Mouse (Mus musculus) right cerebral cortex, adult 2 months (tissue): Measurements from ENCODE around the gene Shank2.

Source experiments
- DNase-seq, 2 experiments: peaks; one replicate each; pipeline ENCODE4 v3.0.0; 2021 to 2022; ENCODE audit warnings: low spot score in 2 of 2

Shank2 gene

DNA sequence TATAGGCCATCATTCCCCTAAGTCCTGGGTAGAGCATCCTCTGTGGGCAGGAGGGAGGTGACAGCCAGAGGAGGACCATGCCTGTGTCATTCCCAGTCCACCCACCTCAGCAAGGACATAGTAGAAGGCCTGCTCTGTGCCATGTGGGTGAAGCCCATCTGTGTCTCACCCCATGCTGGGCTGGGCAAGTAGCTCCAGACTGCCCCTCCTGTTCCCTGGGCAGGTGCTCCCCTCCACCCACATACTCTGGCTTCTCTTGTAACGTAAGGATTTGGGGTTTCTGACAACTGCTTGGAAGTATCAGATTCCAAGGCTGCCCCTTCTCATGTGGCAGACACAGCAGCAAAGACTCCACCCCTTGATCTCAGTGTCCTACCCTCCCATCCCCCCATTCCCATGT lies 227.7 kb downstream of the Shank2 start:
- DNase-seq: no peak

DNA sequence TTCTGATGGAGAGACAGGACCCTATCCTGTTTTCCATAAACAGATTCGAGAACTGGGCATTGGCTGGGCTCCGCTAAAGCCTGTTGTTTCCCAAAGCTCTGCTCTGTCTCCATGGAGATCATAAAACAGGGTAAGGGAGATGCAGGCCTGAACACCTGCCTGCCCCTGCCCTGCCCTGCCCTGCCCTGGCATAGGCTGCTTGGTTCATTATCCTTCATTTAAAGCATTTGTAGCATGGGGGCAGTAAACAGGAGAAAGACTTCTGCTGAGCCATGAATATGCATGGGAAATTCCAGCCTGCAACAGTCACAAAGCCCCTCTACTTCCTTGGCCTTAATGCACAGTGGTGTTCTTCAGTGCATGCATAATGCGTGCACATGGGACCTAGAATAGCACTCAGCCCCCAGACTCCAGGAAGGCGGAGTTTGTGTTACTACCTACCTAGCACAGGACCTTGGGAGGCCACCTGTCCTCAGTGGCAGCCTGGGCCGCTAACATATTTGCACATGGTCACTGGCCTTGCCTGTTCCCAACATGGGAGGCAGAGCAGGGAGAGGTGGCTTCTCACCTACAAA lies 230.5 kb downstream of the Shank2 start:
- no peak for DNase-seq

DNA sequence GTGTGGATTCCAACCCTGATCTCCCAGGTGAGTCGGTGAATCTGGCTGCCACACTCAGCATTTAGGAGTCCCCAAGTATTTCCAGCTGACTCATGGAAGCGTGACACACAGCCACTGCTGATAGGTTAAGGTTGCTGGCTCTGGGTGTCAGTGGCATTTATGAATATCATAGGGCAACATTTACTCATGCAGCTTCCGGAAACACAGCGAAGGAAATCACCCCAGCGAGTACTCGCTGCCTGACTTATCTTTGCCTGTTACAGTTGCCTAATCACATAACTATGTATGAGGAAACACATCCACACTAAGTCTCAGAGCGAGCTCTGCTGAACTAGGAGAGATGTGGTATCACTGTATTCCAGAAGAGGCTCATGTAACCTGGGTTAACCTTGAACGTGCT lies 231.8 kb downstream of the Shank2 start:
- no peak for DNase-seq

DNA sequence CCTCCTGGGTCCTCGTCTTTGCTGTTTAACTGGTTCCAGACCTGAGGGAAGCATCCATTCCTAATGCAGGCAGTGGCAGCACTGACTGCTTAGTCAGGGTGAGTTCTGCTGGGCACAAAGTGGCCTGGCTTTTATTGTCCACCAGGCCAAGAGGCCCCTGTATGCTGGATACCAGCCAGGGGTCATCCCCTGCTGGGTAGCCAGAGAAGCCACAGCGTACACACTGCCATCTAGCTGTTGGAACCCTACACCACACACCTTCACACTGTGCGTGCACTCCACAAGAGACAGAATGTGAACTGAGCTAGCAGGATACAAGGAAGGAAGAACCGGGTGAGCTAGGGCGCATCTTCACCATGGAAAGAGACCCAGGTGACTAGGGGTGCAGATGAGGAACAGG lies 233.1 kb downstream of the Shank2 start:
- DNase-seq: no peak

DNA sequence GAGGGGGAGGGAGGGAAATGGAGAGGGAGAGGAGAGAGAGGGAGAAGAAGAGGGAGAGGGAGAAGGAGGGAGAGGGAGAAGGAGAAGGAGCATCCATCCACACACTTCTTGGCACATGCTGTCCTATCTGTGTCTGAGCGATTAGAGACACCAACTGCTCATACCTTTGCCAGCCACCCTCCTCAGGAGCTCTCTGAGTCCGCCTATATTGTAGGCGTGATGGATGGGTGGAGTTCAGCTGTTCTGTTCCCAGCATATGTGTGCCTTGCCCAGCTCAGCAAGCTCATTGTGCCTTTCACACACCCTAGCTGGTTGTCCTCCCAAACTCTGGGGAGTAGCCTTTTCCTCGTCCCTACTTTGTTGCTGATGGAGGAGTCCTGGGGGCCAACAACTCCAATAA lies 233.8 kb downstream of the Shank2 start:
- peak; percentile 56 to 60 for DNase-seq

DNA sequence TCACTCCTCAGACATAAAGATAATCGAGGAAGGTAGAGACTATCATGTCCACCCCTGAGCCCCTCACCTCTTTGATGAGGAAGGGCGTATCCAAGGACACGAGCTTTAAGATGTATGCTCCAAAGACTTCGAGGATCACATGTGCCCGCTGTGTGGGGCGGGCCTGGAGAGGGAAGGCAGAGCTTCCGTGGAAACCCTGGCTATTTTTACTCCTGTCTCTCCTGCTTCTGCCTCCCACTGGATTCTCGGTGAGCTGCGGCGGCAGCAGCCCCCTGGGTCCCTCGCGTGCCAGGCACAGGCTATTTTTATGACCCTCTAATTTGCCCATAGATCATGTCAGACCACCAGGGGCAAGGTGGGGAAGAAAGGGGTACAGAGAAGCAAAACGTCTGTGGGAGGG lies 235.1 kb downstream of the Shank2 start:
- DNase-seq: peak; percentile 63 to 67

DNA sequence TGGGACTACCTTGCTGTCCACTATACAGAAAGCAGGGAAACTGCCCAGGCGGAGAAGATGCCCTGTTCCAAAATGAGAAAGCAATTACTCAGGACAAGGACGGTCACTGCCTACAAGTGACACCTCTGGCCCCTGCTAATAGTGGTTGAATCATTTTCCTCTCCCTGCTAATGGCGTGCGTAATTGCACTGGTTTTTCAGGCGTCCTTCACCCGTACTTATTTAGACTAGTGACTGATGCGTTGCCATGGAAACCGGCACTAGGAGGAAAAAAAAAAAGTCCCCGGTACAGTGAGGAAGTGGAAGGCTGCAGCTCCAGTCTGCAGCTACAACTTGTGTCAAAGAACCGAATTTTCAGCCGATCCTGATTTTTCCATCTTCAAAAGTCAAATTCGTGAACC lies 236.7 kb downstream of the Shank2 start:
- DNase-seq: peak in 1 of 2 experiments; percentile 71

DNA sequence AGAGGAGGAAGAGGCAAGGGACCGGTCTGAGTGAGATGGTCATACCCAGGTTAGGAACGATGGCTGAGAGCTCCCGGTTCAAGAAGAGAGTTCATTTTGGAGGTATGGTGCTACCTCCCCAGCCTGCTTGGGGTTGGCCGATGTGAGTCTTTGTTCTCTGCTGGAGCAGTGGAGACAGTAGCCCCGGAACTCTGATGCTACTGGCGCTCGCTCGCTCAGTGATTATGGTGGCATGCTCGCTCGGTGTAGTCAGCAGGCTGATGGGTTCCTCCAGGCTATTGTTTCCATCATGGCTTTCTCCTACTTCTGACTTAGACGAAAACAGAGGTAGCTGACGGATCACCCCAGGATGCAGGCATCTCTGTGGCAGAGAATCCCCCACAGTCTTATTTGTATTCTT lies 237.3 kb downstream of the Shank2 start:
- DNase-seq: no peak

DNA sequence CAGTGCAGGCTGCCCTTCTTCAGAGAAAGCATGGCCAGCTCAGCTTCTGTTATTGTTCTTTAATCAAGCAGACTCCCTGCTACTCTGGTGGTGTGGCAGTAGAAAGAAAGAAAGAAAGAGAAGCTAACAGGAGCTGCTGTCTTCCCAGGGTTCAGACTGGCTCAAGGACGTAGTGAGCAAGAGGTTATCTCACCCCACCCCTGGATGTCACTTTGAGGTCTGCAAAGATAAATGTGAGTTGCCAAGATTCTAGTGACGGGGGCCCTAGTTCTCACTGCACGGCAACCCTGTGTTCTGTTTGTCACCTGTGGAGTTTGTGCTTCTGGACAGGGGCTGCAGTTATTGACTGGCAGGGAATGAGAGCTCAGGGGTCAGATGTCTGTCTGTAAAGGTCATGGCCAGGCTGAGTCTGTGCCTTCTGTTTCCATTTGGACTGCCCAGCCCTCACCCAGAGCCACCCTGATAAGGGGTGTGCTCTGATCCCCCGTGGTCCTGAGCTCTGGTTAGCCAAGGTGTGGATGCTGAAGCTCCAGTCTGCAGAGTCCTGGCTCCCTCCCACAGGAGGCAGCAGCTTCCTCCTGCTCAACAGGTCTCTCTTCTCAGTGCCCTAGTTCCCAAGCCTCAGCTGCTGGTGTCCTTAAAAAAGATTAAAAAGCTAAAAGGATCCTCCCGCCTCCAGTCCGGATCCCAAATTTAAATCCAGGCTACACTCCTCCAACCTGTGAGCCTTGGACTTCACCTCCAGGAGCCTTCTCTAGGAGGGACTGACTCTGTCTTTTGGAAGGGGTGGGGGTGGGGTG lies 238.0 kb downstream of the Shank2 start:
- peak in 1 of 2 experiments; percentile 53 for DNase-seq

DNA sequence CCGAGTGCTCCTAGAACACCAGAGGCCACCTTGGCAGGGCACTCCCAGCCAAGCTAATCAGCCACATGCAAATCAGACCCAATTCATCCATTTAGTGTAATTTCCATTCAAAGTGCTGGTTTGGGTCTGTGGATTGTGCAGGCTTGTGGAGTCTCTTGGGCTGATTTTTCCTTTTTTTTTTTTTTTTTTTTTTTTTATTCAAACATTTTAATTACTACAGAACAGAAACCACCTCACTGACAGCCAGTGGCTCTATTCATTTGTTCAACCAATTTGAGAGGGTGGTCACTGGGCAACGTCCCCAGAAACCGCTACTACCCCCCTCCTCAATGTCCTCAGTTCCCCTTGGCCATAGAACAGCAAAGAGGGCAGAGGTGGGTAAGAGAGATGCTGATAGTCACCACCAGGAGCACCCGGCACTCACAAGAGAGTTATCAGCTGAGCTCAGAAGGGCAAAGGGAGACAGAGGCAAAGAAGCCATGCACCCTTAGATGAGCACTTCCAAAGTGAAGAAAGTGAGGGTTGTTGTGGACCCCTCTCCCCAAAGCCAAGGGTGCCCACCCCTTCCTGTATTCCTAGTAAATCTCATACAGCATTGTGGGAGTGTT lies 239.1 kb downstream of the Shank2 start:
- DNase-seq: no peak

DNA sequence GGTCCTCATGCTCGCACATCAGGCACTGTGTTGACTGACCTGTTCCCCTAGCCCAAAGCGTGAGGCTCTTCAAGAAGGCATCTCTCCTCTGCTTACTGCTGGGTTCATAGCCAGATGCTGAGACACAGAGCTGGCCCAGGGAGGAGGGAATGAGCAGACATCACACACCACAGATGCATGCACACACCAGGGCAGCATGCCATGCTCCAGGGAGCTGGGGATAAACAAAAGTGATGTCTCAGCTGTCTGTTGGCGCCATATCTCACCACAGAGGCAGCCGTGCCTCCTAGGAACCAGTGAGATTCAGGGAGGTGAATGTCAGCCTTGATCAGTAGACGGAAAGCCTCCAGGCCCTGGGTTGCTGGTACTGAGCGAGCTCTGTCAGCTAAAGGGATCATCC lies 242.5 kb downstream of the Shank2 start:
- no peak for DNase-seq

DNA sequence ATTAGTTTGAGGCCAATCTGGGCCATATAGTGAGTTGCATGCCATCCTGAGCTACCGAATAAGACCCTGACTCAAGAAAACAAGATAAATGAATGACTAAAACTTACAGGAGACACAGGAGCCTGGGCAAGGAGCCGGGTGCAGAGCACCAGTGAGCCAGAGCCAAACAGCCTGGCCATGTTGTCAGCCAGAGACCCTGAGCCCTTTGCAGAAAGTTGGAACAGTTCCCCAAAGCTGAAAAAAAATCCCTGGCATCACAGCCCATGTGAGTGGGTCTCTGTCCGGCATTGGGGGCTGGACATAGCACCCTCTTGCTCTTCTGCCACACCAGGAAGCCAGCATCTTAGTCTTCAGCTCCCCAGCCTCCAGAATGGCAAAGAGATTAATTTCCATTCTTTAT lies 244.5 kb downstream of the Shank2 start:
- DNase-seq: no peak

DNA sequence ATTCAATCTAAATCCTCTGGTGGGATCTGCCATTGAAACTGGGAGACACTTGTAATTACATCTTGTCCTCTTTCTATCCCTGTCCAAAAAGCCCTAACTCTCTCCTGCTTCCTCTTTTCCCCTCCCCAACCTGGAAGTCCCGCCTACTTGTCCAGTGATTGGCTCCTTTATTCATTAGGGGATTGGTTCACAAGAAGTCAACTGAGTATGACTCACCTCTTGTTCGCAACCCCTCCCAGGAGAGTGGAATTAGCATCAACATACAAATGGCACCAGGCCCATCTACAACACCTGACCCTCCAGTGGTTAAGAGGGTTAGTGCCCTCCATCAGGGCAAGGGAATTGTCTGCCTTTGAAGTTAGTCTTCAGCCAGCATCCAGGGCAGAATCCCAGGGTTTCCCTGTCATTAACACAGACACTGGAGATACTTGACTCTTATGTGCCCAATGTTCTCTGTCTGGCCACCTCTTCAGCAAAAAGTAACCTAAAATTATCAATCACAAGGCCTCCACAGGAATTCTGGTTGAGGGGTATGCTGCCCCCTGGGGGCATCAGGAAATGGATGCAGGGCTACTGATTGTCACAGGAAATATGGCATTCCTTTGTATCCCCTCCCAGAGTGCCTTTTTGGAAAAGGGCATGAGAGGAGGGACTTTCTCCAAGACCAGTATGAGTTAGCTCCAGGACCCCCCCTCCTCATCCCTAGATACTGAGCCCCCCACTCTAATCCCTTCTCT lies 247.1 kb downstream of the Shank2 start:
- no peak for DNase-seq

DNA sequence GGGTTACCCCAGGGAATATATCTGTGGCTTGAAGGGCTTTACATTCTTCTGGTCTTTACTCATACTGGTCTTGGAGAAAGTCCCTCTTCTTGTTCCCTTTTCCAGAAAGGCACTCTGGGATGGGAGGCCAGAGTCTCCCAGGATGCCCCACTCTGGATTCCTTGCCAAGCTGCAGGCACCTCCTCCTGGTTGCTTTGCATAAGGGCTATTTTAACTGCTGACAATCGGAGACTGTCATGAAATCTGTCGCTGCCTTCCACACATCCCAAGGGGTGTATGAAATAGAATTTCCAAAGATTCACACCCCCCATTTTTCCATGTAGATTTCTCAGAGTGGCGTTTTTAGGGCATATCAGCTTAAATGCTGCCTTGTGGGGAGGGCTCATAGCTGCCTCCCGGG lies 249.1 kb downstream of the Shank2 start:
- peak; percentile 49 to 53 for DNase-seq

DNA sequence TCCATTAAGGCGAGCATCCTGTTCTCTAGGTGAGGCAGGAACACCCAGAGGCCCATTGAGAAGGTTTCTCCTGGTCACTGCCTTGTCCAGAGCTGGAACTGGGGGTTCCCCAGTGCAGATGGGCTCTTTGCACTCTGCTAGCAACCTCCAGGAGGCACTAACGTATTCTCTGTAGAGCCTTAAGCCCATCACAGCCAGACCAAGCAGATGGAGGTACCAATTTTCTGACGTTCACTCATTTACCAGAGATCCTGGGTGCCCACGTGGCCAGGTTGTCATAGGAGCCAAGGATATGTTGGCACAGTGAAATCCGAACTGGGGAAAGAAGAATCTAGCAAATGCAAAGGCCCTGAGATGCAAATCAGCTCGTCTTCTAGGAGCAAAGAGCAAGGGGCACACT lies 249.5 kb downstream of the Shank2 start:
- peak in 1 of 2 experiments; percentile 62 for DNase-seq

DNA sequence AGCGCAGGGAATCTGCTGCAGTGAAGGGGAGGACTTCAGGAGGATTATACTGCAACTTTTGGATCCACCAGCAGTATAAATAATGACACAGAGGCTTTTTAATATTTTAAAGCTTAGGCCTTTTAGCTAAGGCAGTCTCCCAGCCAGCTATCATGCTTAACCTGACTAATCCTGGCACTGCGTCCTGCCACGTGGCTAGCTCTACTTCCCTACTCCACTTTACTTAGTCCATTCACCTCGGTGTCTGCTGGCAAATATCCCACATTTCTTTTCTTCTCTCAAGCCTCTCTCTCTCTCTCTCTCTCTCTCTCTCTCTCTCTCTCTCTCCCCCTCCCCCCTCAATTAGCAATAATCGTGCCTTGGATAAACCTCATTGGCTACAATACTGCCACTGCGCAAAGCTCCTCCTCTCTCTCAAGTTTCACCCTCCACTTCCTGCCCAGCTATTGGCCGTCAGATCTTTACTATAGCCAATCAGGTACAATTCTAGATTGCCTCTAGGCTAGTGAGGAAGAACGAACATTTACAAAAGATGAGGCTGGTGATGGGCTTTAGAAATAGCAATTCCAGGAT lies 253.0 kb downstream of the Shank2 start:
- no peak for DNase-seq

DNA sequence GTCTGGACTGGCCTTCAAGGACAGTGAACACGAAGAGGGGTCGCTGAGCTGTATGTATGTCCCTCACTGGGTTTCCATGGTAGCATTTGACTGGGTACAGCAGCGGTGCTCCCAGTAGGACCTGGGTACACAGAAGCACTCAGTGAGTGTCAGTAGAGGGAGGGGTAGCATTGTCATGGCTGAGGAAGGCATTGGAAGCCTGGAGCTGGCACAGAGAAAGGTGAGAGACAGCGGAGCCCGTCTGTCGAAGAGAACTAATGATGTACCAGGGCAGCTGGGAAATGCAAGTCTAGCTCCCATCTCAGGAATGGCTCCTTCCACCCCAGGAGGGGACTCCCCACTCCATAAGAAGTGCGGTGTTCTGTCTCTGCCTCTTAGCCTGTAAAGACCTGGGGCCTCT lies 256.1 kb downstream of the Shank2 start:
- no peak for DNase-seq

DNA sequence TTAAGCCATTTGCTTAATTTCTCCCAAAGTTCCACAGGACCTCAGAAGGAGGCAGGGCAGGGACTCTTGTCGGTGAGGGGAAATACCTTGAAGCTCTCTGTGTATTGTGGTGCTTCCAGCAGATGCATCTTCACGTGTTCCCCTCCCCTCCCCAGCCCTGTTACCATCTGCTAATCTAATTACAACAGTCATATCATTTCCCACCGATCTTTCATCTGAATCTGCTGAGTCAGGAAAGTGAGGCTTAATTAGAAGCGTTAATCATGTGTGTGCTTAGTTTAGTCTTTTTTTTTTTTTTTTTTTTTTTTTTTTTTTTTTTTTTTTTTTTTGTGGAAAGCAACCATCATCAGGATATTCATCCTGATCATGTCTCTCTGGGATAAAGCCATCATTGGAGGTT lies 256.6 kb downstream of the Shank2 start:
- no peak for DNase-seq

DNA sequence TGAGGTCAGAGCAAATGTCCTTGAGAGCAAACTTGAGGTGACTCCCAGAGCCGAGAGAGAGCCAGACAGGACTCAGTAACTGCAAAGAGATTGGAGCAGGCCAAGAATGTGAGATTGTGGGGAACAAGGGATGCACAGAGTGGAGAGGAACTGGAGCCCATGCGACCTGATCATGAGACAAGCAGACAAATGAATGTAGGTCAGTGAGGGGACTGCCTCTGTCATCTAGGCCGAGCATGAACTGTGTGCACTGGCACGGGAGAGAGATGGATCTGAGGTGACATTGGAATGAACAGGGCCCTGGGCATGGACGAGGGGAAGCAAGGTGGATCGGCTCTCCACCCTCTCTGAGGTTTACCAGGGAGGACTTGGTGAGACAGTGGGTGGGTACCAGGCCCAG lies 260.9 kb downstream of the Shank2 start:
- no peak for DNase-seq

DNA sequence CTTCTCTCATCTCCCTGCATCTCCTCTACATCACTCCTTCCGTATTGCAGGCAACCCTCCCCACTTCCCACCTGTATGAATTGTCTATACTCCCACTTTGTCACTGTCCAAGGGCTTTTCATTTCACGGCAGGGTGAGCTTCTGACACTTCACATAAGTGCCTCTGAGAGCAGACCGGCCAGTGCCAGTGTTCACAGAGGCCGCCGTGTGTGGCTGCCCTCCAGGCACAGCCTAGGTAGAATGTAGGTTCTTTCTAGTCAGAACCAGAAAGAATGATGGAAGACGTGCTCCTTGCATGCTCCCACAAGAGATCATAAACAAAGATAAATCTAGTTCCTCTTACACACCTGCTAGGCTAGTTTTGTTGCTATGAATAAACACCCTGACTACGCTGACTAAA lies 265.0 kb downstream of the Shank2 start:
- DNase-seq: no peak

DNA sequence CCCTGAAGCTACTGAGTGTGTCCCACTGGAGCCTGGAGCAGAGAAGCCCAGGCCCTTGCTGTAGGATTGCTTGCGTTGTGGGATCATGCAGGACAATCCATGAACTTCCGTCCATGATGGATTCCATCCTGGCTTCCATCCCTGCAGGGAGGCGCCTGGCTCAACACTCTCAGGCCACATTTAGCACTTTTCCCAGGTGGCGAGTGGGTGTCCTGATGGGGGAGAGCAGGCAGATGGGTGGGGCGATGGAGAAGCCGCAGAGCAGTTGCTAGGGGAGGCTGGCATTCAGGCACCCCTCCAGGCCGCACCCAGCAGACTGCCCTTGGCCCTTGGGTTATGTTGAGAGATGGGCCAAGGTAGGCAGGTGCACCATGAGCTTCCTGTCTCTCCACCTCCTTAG lies 266.6 kb downstream of the Shank2 start:
- peak; percentile 72 to 73 for DNase-seq

DNA sequence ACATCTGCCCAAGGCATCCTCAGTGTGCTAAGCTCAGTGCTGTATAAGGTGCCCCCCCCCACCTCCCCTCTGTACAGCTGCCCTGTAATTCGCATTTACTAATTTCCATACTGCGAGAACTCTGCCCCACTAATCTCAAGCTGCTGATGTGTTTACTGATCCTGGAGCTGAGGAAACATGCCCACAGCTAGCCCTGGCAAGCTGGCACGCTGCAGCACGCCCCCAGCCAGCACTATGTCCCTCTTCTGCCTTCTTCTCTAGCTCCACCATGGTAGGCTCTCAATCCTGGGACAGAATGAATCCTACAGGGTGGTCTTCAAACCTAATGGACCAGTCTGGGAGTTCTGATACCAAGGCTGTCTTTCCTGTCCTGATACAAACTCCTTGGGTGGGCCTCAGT lies 267.1 kb downstream of the Shank2 start:
- DNase-seq: peak in 1 of 2 experiments; percentile 45
